Mouse (Mus musculus) MEL (cell line): ENCODE results near the gene Kif5a. TPM values are rescaled to one million over a fixed set of nuclear protein-coding genes. Genes with fewer than 3 reads are reported as not detected.
A peak's percentile ranks its signal among the peaks of the same experiment; 100 is the strongest.

ENCODE experiments used
- DNase-seq: peaks from one replicate; pipeline ENCODE4 v3.0.0; 2011; ENCODE audit warnings: low read depth, low spot score
- H3K27ac ChIP-seq: 2 replicates; pipeline ENCODE4 v1.5.1; 2012; ENCODE audit warnings: low read depth, mild to moderate bottlenecking, control low read depth, low read length, moderate library complexity; ENCODE audit not compliant: control insufficient read depth
- H3K27me3 ChIP-seq, 2 experiments: fragments of 150-350 bp in 1 of 2; sonication (generic) in 1 of 2; 2 replicates each; pipeline ENCODE4 v1.6.1; 2012; ENCODE audit warnings: low read length in 2 of 2, mild to moderate bottlenecking in 2 of 2, improper control_type of control experiment in 1 of 2, moderate library complexity in 1 of 2; ENCODE audit not compliant: insufficient read depth in 2 of 2, control insufficient read depth in 1 of 2
- H3K36me3 ChIP-seq, 2 experiments: 2 replicates each; pipeline ENCODE4 v1.6.1; 2012 to 2014; ENCODE audit warnings: low read length in 2 of 2, improper control_type of control experiment in 1 of 2, inconsistent platforms in 1 of 2, mild to moderate bottlenecking in 1 of 2; ENCODE audit not compliant: insufficient read depth in 2 of 2, control insufficient read depth in 1 of 2
- H3K4me1 ChIP-seq, 2 experiments: fragments of 150-350 bp in 1 of 2; sonication (generic) in 1 of 2; 2 replicates each; pipeline ENCODE4 v1.6.1; 2012; ENCODE audit warnings: low read length in 2 of 2, improper control_type of control experiment in 1 of 2, mild to moderate bottlenecking in 1 of 2; ENCODE audit not compliant: insufficient read depth in 2 of 2, control insufficient read depth in 1 of 2
- H3K4me3 ChIP-seq, 2 experiments: fragments of 150-350 bp in 1 of 2; sonication (generic) in 1 of 2; 2 replicates each; pipeline ENCODE4 v1.5.1; 2012; ENCODE audit warnings: low read depth in 2 of 2, low read length in 2 of 2, mild to moderate bottlenecking in 2 of 2, moderate library complexity in 2 of 2, control low read depth in 1 of 2, improper control_type of control experiment in 1 of 2; ENCODE audit not compliant: control insufficient read depth in 1 of 2, insufficient read depth in 1 of 2
- H3K79me2 ChIP-seq: 2 replicates; pipeline ENCODE4 v1.6.1; 2012; ENCODE audit warnings: mild to moderate bottlenecking, low read length, moderate library complexity; ENCODE audit not compliant: control insufficient read depth, poor library complexity, insufficient read depth
- H3K9ac ChIP-seq: 2 replicates; pipeline ENCODE4 v1.6.1; 2012; ENCODE audit warnings: low read depth, mild to moderate bottlenecking, control low read depth, low read length, moderate library complexity; ENCODE audit not compliant: control insufficient read depth, poor library complexity, severe bottlenecking
- H3K9me3 ChIP-seq: fragments of 150-350 bp; sonication (generic); replicated peaks from 2 replicates; pipeline ENCODE4 v1.6.1; 2012; ENCODE audit warnings: mild to moderate bottlenecking, low read length, improper control_type of control experiment, moderate library complexity; ENCODE audit not compliant: insufficient read depth
- BHLHE40 ChIP-seq: IDR thresholded peaks from 2 replicates; pipeline ENCODE4 v1.6.1; 2012; ENCODE audit warnings: low read depth, mild to moderate bottlenecking, inconsistent platforms, low read length, improper control_type of control experiment, borderline replicate concordance
- E2F4 ChIP-seq: IDR thresholded peaks from 2 replicates; pipeline ENCODE4 v1.6.1; 2011; ENCODE audit warnings: low read depth, low read length, improper control_type of control experiment, borderline replicate concordance
- HCFC1 ChIP-seq: IDR thresholded peaks from 2 replicates; pipeline ENCODE4 v1.6.1; 2012; ENCODE audit warnings: low read depth, mild to moderate bottlenecking, inconsistent platforms, low read length, improper control_type of control experiment, moderate library complexity
- MXI1 ChIP-seq: IDR thresholded peaks from 2 replicates; pipeline ENCODE4 v1.6.1; 2011; ENCODE audit warnings: mild to moderate bottlenecking, low read depth, low read length, improper control_type of control experiment
- MYB ChIP-seq: IDR thresholded peaks from 2 replicates; pipeline ENCODE4 v1.6.1; 2011; ENCODE audit warnings: mild to moderate bottlenecking, low read depth, low read length, improper control_type of control experiment
- MYC ChIP-seq: IDR thresholded peaks from 2 replicates; pipeline ENCODE4 v1.6.1; 2011; ENCODE audit warnings: low read depth, mild to moderate bottlenecking, low read length, improper control_type of control experiment, moderate library complexity
- SIN3A ChIP-seq: IDR thresholded peaks from 2 replicates; pipeline ENCODE4 v1.6.1; 2012; ENCODE audit warnings: low read length, improper control_type of control experiment, inconsistent platforms
- TCF12 ChIP-seq: IDR thresholded peaks from 2 replicates; pipeline ENCODE4 v1.6.1; 2014; ENCODE audit warnings: low read depth, mild to moderate bottlenecking, inconsistent platforms, low read length, improper control_type of control experiment, moderate library complexity
- USF2 ChIP-seq, 2 experiments: IDR thresholded peaks; 2 replicates each; pipeline ENCODE4 v1.6.1; 2011 to 2012; ENCODE audit warnings: improper control_type of control experiment in 2 of 2, low read length in 2 of 2, borderline replicate concordance in 1 of 2, inconsistent platforms in 1 of 2, low read depth in 1 of 2, mild to moderate bottlenecking in 1 of 2; ENCODE audit not compliant: insufficient read depth in 1 of 2
- ZMIZ1 ChIP-seq: IDR thresholded peaks from 2 replicates; pipeline ENCODE4 v1.6.1; 2012; ENCODE audit warnings: low read depth, mild to moderate bottlenecking, inconsistent platforms, low read length, improper control_type of control experiment, moderate library complexity
- ZNF384 ChIP-seq: IDR thresholded peaks from 2 replicates; pipeline ENCODE4 v1.6.1; 2012; ENCODE audit warnings: low read depth, mild to moderate bottlenecking, inconsistent platforms, low read length, improper control_type of control experiment
- polyA plus RNA-seq, 2 experiments: library from polyadenylated mRNA; stranded (reverse) in 1 of 2; unstranded in 1 of 2; fragments of >175 nt in 1 of 2; fragments of >200 nt in 1 of 2; gene quantifications; 2 replicates each; pipeline versions ENCODE4 v1.2.1 to v1.2.4; 2012; ENCODE audit warnings: low replicate concordance in 2 of 2, low read depth in 1 of 2; ENCODE audit not compliant: insufficient read length in 2 of 2, insufficient read depth in 1 of 2, missing spikeins in 1 of 2
- total RNA-seq: library from RNA; depleted of rRNA; stranded (reverse); fragments of 300-350 nt; gene quantifications from 2 replicates; pipeline ENCODE4 v1.2.3, GENCODE M21; 2012

The Kif5a gene
- total and polyA plus RNA-seq, 3 experiments = 0.42 to 1.3 TPM; not detected in 1

- Histone ChIP-seq H3K9ac (no peak overlapping the region), H3K27ac (no peak overlapping the region), H3K36me3 (peaks cover 0 to 7% of the 10 kb centered on the region in 2 experiments; a peak in 2 of 4 replicates), H3K9me3 (no peaks in the 10 kb centered on the region)
- DNase-seq = no peak
- TF ChIP-seq MXI1 (peak; percentile 26; the same call in 1 of the 2 replicates), ZNF384 (peak; percentile 36; the same call in 1 of the 2 replicates), E2F4 (no peak), USF2 (IDR thresholded peaks at IDR 0.05; ENCODE audit: borderline replicate concordance in 1 of 2, insufficient read depth in 1 of 2, low read depth in 1 of 2, low read length in 2 of 2) (no peak), SIN3A (no peak), TCF12 (no peak), MYC (no peak)
- TF ChIP-seq, all 39 proteins: peak for 2
- peaks cover 2 to 16% of the 10 kb centered on the region in 2 experiments for H3K4me1 ChIP-seq
- no peak overlapping the region for H3K4me3 ChIP-seq
- no peaks in the 10 kb centered on the region for H3K27me3 ChIP-seq
- peaks cover 20% of the 10 kb centered on the region for H3K79me2 ChIP-seq
Observed at GRCm38 (mm10) chr10:127214422-127214803, 48.7 kb downstream of the Kif5a start.

GRCm38 (mm10) chr10:127213704-127214421, 49.3 kb downstream of the Kif5a start:
- no peak for DNase-seq
- no peak overlapping the region for H3K9ac ChIP-seq
- H3K27ac ChIP-seq = no peak overlapping the region
- peaks cover 23% of the 10 kb centered on the region for H3K79me2 ChIP-seq
- H3K27me3 ChIP-seq = no peaks in the 10 kb centered on the region
- H3K4me3 ChIP-seq = no peak overlapping the region
- peaks cover 0 to 7% of the 10 kb centered on the region in 2 experiments; a peak in 2 of 4 replicates for H3K36me3 ChIP-seq
- TF ChIP-seq USF2 (IDR thresholded peaks at IDR 0.05; ENCODE audit: borderline replicate concordance in 1 of 2, insufficient read depth in 1 of 2, low read depth in 1 of 2, low read length in 2 of 2) (no peak), HCFC1 (no peak), BHLHE40 (no peak)
- H3K4me1 ChIP-seq = peaks cover 2 to 16% of the 10 kb centered on the region in 2 experiments
- H3K9me3 ChIP-seq = no peaks in the 10 kb centered on the region

GRCm38 (mm10) chr10:127213272-127213671, 49.9 kb downstream of the Kif5a start:
- TF ChIP-seq MYB (no peak), ZMIZ1 (no peak)
- H3K36me3 ChIP-seq = peaks cover 0 to 7% of the 10 kb centered on the region in 2 experiments; a peak in 2 of 4 replicates
- H3K4me3 ChIP-seq = no peak overlapping the region
- peaks cover 2 to 16% of the 10 kb centered on the region in 2 experiments for H3K4me1 ChIP-seq
- H3K79me2 ChIP-seq = peaks cover 27% of the 10 kb centered on the region
- H3K27ac ChIP-seq = no peak overlapping the region
- H3K9ac ChIP-seq = no peak overlapping the region
- DNase-seq = no peak
- H3K27me3 ChIP-seq = no peaks in the 10 kb centered on the region
- H3K9me3 ChIP-seq = no peaks in the 10 kb centered on the region
